Mouse (Mus musculus): Measurements from ENCODE around the gene Hsd3b4.
"Not testable (repeated sequence)": the region's sequence is repeated elsewhere in the genome, so short reads cannot be mapped to it uniquely, and the experiment has no call there.

GRCm38 (mm10) chr3:98547641-98548040, 37.3 kb upstream of the Hsd3b4 start:
- TF ChIP-seq CTCF, EP300 (IDR thresholded peaks at IDR 0.05): not testable (repeated sequence)
